Mouse (Mus musculus) testis, adult 2 months (tissue): ENCODE results near the gene Adgre5.

Experiments
- CTCF ChIP-seq: fragments of 200-500 bp; IDR thresholded peaks from 2 replicates; pipeline ENCODE4 v1.5.1; 2012; ENCODE audit warnings: low read depth, mild to moderate bottlenecking, inconsistent platforms, low read length, moderate library complexity; ENCODE audit not compliant: control insufficient read depth, insufficient read depth, insufficient replicate concordance
- POLR2A ChIP-seq: fragments of 200-500 bp; IDR thresholded peaks from 2 replicates; pipeline ENCODE4 v1.6.1; 2012; ENCODE audit warnings: low read depth, mild to moderate bottlenecking, inconsistent platforms, low read length, moderate library complexity; ENCODE audit not compliant: control insufficient read depth

GRCm38 (mm10) chr8:83778051-83778450 is 36.9 kb upstream of the Adgre5 start:
- no peak for TF ChIP-seq POLR2A
- TF ChIP-seq CTCF, result no peak
